Mouse (Mus musculus) MEL (cell line): ENCODE results near the gene C1s1. TPM values are rescaled to one million over a fixed set of nuclear protein-coding genes. Genes with fewer than 3 reads are reported as not detected.
"Not testable (repeated sequence)": the region's sequence is repeated elsewhere in the genome, so short reads cannot be mapped to it uniquely, and the experiment has no call there.

ENCODE experiments used
- DNase-seq: peaks from one replicate; pipeline ENCODE4 v3.0.0; 2011; ENCODE audit warnings: low read depth, low spot score
- H3K27ac ChIP-seq: 2 replicates; pipeline ENCODE4 v1.5.1; 2012; ENCODE audit warnings: low read depth, mild to moderate bottlenecking, control low read depth, low read length, moderate library complexity; ENCODE audit not compliant: control insufficient read depth
- H3K27me3 ChIP-seq, 2 experiments: fragments of 150-350 bp in 1 of 2; sonication (generic) in 1 of 2; 2 replicates each; pipeline ENCODE4 v1.6.1; 2012; ENCODE audit warnings: low read length in 2 of 2, mild to moderate bottlenecking in 2 of 2, improper control_type of control experiment in 1 of 2, moderate library complexity in 1 of 2; ENCODE audit not compliant: insufficient read depth in 2 of 2, control insufficient read depth in 1 of 2
- H3K36me3 ChIP-seq, 2 experiments: 2 replicates each; pipeline ENCODE4 v1.6.1; 2012 to 2014; ENCODE audit warnings: low read length in 2 of 2, improper control_type of control experiment in 1 of 2, inconsistent platforms in 1 of 2, mild to moderate bottlenecking in 1 of 2; ENCODE audit not compliant: insufficient read depth in 2 of 2, control insufficient read depth in 1 of 2
- H3K4me1 ChIP-seq, 2 experiments: fragments of 150-350 bp in 1 of 2; sonication (generic) in 1 of 2; 2 replicates each; pipeline ENCODE4 v1.6.1; 2012; ENCODE audit warnings: low read length in 2 of 2, improper control_type of control experiment in 1 of 2, mild to moderate bottlenecking in 1 of 2; ENCODE audit not compliant: insufficient read depth in 2 of 2, control insufficient read depth in 1 of 2
- H3K4me3 ChIP-seq, 2 experiments: fragments of 150-350 bp in 1 of 2; sonication (generic) in 1 of 2; 2 replicates each; pipeline ENCODE4 v1.5.1; 2012; ENCODE audit warnings: low read depth in 2 of 2, low read length in 2 of 2, mild to moderate bottlenecking in 2 of 2, moderate library complexity in 2 of 2, control low read depth in 1 of 2, improper control_type of control experiment in 1 of 2; ENCODE audit not compliant: control insufficient read depth in 1 of 2, insufficient read depth in 1 of 2
- H3K79me2 ChIP-seq: 2 replicates; pipeline ENCODE4 v1.6.1; 2012; ENCODE audit warnings: mild to moderate bottlenecking, low read length, moderate library complexity; ENCODE audit not compliant: control insufficient read depth, poor library complexity, insufficient read depth
- H3K9ac ChIP-seq: 2 replicates; pipeline ENCODE4 v1.6.1; 2012; ENCODE audit warnings: low read depth, mild to moderate bottlenecking, control low read depth, low read length, moderate library complexity; ENCODE audit not compliant: control insufficient read depth, poor library complexity, severe bottlenecking
- H3K9me3 ChIP-seq: fragments of 150-350 bp; sonication (generic); replicated peaks from 2 replicates; pipeline ENCODE4 v1.6.1; 2012; ENCODE audit warnings: mild to moderate bottlenecking, low read length, improper control_type of control experiment, moderate library complexity; ENCODE audit not compliant: insufficient read depth
- CHD1 ChIP-seq: IDR thresholded peaks from 2 replicates; pipeline ENCODE4 v1.6.1; 2012; ENCODE audit warnings: low read depth, mild to moderate bottlenecking, inconsistent platforms, low read length, improper control_type of control experiment
- E2F4 ChIP-seq: IDR thresholded peaks from 2 replicates; pipeline ENCODE4 v1.6.1; 2011; ENCODE audit warnings: low read depth, low read length, improper control_type of control experiment, borderline replicate concordance
- EP300 ChIP-seq, 2 experiments: IDR thresholded peaks; 2 replicates each; pipeline ENCODE4 v1.6.1; 2011; ENCODE audit warnings: improper control_type of control experiment in 2 of 2, low read length in 2 of 2, low read depth in 1 of 2, mild to moderate bottlenecking in 1 of 2
- ETS1 ChIP-seq: IDR thresholded peaks from 2 replicates; pipeline ENCODE4 v1.6.1; 2012; ENCODE audit warnings: low read depth, mild to moderate bottlenecking, inconsistent platforms, low read length, improper control_type of control experiment, moderate library complexity
- GATA1 ChIP-seq: IDR thresholded peaks from 2 replicates; pipeline ENCODE4 v1.6.1; 2011; ENCODE audit warnings: low read depth, low read length, improper control_type of control experiment
- HCFC1 ChIP-seq: IDR thresholded peaks from 2 replicates; pipeline ENCODE4 v1.6.1; 2012; ENCODE audit warnings: low read depth, mild to moderate bottlenecking, inconsistent platforms, low read length, improper control_type of control experiment, moderate library complexity
- KAT2A ChIP-seq: conservative IDR thresholded peaks from 2 replicates; pipeline ENCODE4 v1.6.1; 2012; ENCODE audit warnings: low read depth, low read length, improper control_type of control experiment, inconsistent platforms
- MAFK ChIP-seq: IDR thresholded peaks from 2 replicates; pipeline ENCODE4 v1.6.1; 2011; ENCODE audit warnings: low read depth, mild to moderate bottlenecking, low read length, improper control_type of control experiment, borderline replicate concordance
- MYB ChIP-seq: IDR thresholded peaks from 2 replicates; pipeline ENCODE4 v1.6.1; 2011; ENCODE audit warnings: mild to moderate bottlenecking, low read depth, low read length, improper control_type of control experiment
- POLR2A ChIP-seq, 2 experiments: IDR thresholded peaks; 2 replicates each; pipeline ENCODE4 v1.6.1; 2011 to 2012; ENCODE audit warnings: low read length in 2 of 2, mild to moderate bottlenecking in 2 of 2, control low read depth in 1 of 2, improper control_type of control experiment in 1 of 2, low read depth in 1 of 2, moderate library complexity in 1 of 2; ENCODE audit not compliant: control insufficient read depth in 1 of 2, insufficient read depth in 1 of 2, poor library complexity in 1 of 2
- SMC3 ChIP-seq: IDR thresholded peaks from 2 replicates; pipeline ENCODE4 v1.6.1; 2011; ENCODE audit warnings: low read depth, low read length, improper control_type of control experiment
- TAL1 ChIP-seq: IDR thresholded peaks from 2 replicates; pipeline ENCODE4 v1.6.1; 2012; ENCODE audit warnings: mild to moderate bottlenecking, inconsistent platforms, low read length, moderate library complexity, mixed read lengths
- TCF12 ChIP-seq: IDR thresholded peaks from 2 replicates; pipeline ENCODE4 v1.6.1; 2014; ENCODE audit warnings: low read depth, mild to moderate bottlenecking, inconsistent platforms, low read length, improper control_type of control experiment, moderate library complexity
- ZKSCAN1 ChIP-seq: IDR thresholded peaks from 2 replicates; pipeline ENCODE4 v1.6.1; 2012; ENCODE audit warnings: low read depth, mild to moderate bottlenecking, inconsistent platforms, low read length, improper control_type of control experiment, moderate library complexity
- ZMIZ1 ChIP-seq: IDR thresholded peaks from 2 replicates; pipeline ENCODE4 v1.6.1; 2012; ENCODE audit warnings: low read depth, mild to moderate bottlenecking, inconsistent platforms, low read length, improper control_type of control experiment, moderate library complexity
- polyA plus RNA-seq, 2 experiments: library from polyadenylated mRNA; stranded (reverse) in 1 of 2; unstranded in 1 of 2; fragments of >175 nt in 1 of 2; fragments of >200 nt in 1 of 2; gene quantifications; 2 replicates each; pipeline versions ENCODE4 v1.2.1 to v1.2.4; 2012; ENCODE audit warnings: low replicate concordance in 2 of 2, low read depth in 1 of 2; ENCODE audit not compliant: insufficient read length in 2 of 2, insufficient read depth in 1 of 2, missing spikeins in 1 of 2
- total RNA-seq: library from RNA; depleted of rRNA; stranded (reverse); fragments of 300-350 nt; gene quantifications from 2 replicates; pipeline ENCODE4 v1.2.3, GENCODE M21; 2012

C1s1 gene
- total and polyA plus RNA-seq, 3 experiments: 0.46 to 1.5 TPM; not detected in 1

GRCm38 (mm10) chr6:124536125-124536829 is 5.9 kb downstream of the C1s1 start:
- Histone ChIP-seq H3K27ac (peak overlapping the region; percentile 80), H3K4me1 (peaks cover 0 to 17% of the 10 kb centered on the region in 2 experiments; a peak in 3 of 4 replicates), H3K4me3 (peak overlapping the region; percentile 6 to 35; a peak in 2 of 4 replicates), H3K9ac (peak overlapping the region; percentile 33; the same call in 1 of the 2 replicates)
- peak; percentile 85 for DNase-seq
- H3K9me3 ChIP-seq, H3K79me2 ChIP-seq, H3K36me3 ChIP-seq, H3K27me3 ChIP-seq: not testable (repeated sequence)
- peak; percentile 83 for TF ChIP-seq MYB
- peak; percentile 26; the same call in 1 of the 2 replicates for TF ChIP-seq ETS1
- peak; percentile 60 for TF ChIP-seq TAL1
- peak in 1 of 2 experiments; percentile 38; a peak in 1 of 4 replicates for TF ChIP-seq POLR2A (IDR thresholded peaks at IDR 0.05; ENCODE audit: control insufficient read depth in 1 of 2, insufficient read depth in 1 of 2, low read depth in 1 of 2, low read length in 2 of 2, poor library complexity in 1 of 2)
- TF ChIP-seq TCF12: peak; percentile 69
- peak; percentile 74 to 87 for TF ChIP-seq EP300 (IDR thresholded peaks at IDR 0.05; ENCODE audit: low read depth in 1 of 2, low read length in 2 of 2)
- peak; percentile 37 for TF ChIP-seq GATA1

GRCm38 (mm10) chr6:124531077-124531476 is 11.1 kb downstream of the C1s1 start:
- Histone ChIP-seq H3K9me3 (no peaks in the 10 kb centered on the region), H3K9ac (no peak overlapping the region), H3K4me3 (no peak overlapping the region), H3K27me3 (no peaks in the 10 kb centered on the region), H3K36me3 (peaks cover 0 to 4% of the 10 kb centered on the region in 2 experiments; a peak in 2 of 4 replicates), H3K79me2 (no peaks in the 10 kb centered on the region), H3K27ac (no peak overlapping the region), H3K4me1 (peaks cover 0 to 7% of the 10 kb centered on the region in 2 experiments; a peak in 2 of 4 replicates)
- DNase-seq: no peak
- no peak for TF ChIP-seq E2F4
- TF ChIP-seq MAFK: no peak
- TF ChIP-seq HCFC1: no peak
- no peak for TF ChIP-seq KAT2A
- TF ChIP-seq SMC3: no peak
- no peak for TF ChIP-seq GATA1
- TF ChIP-seq ZKSCAN1: no peak
- TF ChIP-seq CHD1: no peak
- TF ChIP-seq ZMIZ1: no peak
